Mouse (Mus musculus): ENCODE data around the gene Vasn.

The Vasn gene

GRCm38 (mm10) chr16:4643670-4644419 is 4.1 kb downstream of the Vasn start:
- peak; percentile 88 for DNase-seq (ENCODE audit: low spot score)

- DNase-seq (ENCODE audit: low spot score), result no peak
Measured at GRCm38 (mm10) chr16:4645867-4646266, 6.1 kb downstream of the Vasn start.

GRCm38 (mm10) chr16:4646831-4647230 is 7.1 kb downstream of the Vasn start:
- no peak for DNase-seq (ENCODE audit: low spot score)

GRCm38 (mm10) chr16:4647651-4648141 is 8.0 kb downstream of the Vasn start:
- no peak for DNase-seq (ENCODE audit: low spot score)

GRCm38 (mm10) chr16:4648416-4649023 is 8.8 kb downstream of the Vasn start:
- DNase-seq (ENCODE audit: low spot score), result no peak

- DNase-seq (ENCODE audit: low spot score), result no peak
Measured at GRCm38 (mm10) chr16:4649211-4649610, 9.5 kb downstream of the Vasn start.

- no peak for DNase-seq (ENCODE audit: low spot score)
Measured at GRCm38 (mm10) chr16:4649692-4650091, 10.0 kb downstream of the Vasn start.

- no peak for DNase-seq (ENCODE audit: low spot score)
Measured at GRCm38 (mm10) chr16:4650161-4650560, 10.4 kb downstream of the Vasn start.

- no peak for DNase-seq (ENCODE audit: low spot score)
Measured at GRCm38 (mm10) chr16:4651081-4651480, 11.3 kb downstream of the Vasn start.

- DNase-seq (ENCODE audit: low spot score), result no peak
Measured at GRCm38 (mm10) chr16:4651624-4652023, 11.9 kb downstream of the Vasn start.

- DNase-seq (ENCODE audit: low spot score), result no peak
Measured at GRCm38 (mm10) chr16:4652707-4653416, 13.1 kb downstream of the Vasn start.

GRCm38 (mm10) chr16:4654706-4655105 is 15.0 kb downstream of the Vasn start:
- no peak for DNase-seq (ENCODE audit: low spot score)

GRCm38 (mm10) chr16:4655251-4655734 is 15.6 kb downstream of the Vasn start:
- DNase-seq (ENCODE audit: low spot score), result no peak

GRCm38 (mm10) chr16:4655764-4656570 is 16.2 kb downstream of the Vasn start:
- no peak for DNase-seq (ENCODE audit: low spot score)

GRCm38 (mm10) chr16:4656571-4657081 is 16.9 kb downstream of the Vasn start:
- no peak for DNase-seq (ENCODE audit: low spot score)

GRCm38 (mm10) chr16:4658781-4659245 is 19.1 kb downstream of the Vasn start:
- peak; percentile 65 for DNase-seq (ENCODE audit: low spot score)

GRCm38 (mm10) chr16:4659326-4659725 is 19.6 kb downstream of the Vasn start:
- no peak for DNase-seq (ENCODE audit: low spot score)

- no peak for DNase-seq (ENCODE audit: low spot score)
Measured at GRCm38 (mm10) chr16:4661605-4662004, 21.9 kb downstream of the Vasn start.

- DNase-seq (ENCODE audit: low spot score), result no peak
Measured at GRCm38 (mm10) chr16:4663806-4664205, 24.1 kb downstream of the Vasn start.

GRCm38 (mm10) chr16:4665726-4666125 is 26.0 kb downstream of the Vasn start:
- no peak for DNase-seq (ENCODE audit: low spot score)

GRCm38 (mm10) chr16:4667190-4667808 is 27.6 kb downstream of the Vasn start:
- peak; percentile 72 for DNase-seq (ENCODE audit: low spot score)

All from ovary, postnatal 36 days (tissue).